Mouse (Mus musculus): Measurements from ENCODE around the gene Vps13a.

GRCm38 (mm10) chr19:16623154-16623553, 157.6 kb downstream of the Vps13a start:
- TF ChIP-seq CTCF (IDR thresholded peaks at IDR 0.05; ENCODE audit: low read depth, low read length) (no peak), EP300 (IDR thresholded peaks at IDR 0.05; ENCODE audit: insufficient read depth, low read depth, low read length) (no peak), POLR2A (IDR thresholded peaks at IDR 0.05; ENCODE audit: insufficient read depth, low read length) (no peak)

Measured in ES-Bruce4 (cell line).